Mouse (Mus musculus) cerebellum, adult 2 months (tissue): Measurements from ENCODE around the gene Olfr1256. TPM values are rescaled to one million over a fixed set of nuclear protein-coding genes. Genes with fewer than 3 reads are reported as not detected.

Experiments used
- DNase-seq, 2 experiments: peaks; one replicate each; pipeline ENCODE4 v3.0.0; 2021
- H3K27ac ChIP-seq: fragments of 200-500 bp; 2 replicates; pipeline ENCODE4 v1.5.1; 2012; ENCODE audit warnings: low read length, control low read depth, inconsistent platforms; ENCODE audit not compliant: insufficient read depth
- H3K27me3 ChIP-seq: fragments of 200-500 bp; 2 replicates; pipeline ENCODE4 v1.6.1; 2012; ENCODE audit warnings: inconsistent platforms, mild to moderate bottlenecking, low read length, moderate library complexity; ENCODE audit not compliant: control insufficient read depth, insufficient read depth
- H3K4me1 ChIP-seq: fragments of 200-500 bp; 2 replicates; pipeline ENCODE4 v1.6.1; 2011; ENCODE audit warnings: low read length; ENCODE audit not compliant: control insufficient read depth, insufficient read depth
- H3K4me3 ChIP-seq: fragments of 200-500 bp; replicated peaks from 2 replicates; pipeline ENCODE3; 2011; ENCODE audit warnings: mild to moderate bottlenecking, low read depth, low read length, control low read depth; ENCODE audit not compliant: insufficient read depth
- CTCF ChIP-seq: fragments of 200-500 bp; IDR thresholded peaks from 2 replicates; pipeline ENCODE4 v1.5.1; 2011; ENCODE audit warnings: low read depth, mild to moderate bottlenecking, control low read depth, low read length, moderate library complexity, borderline replicate concordance; ENCODE audit not compliant: insufficient read depth
- POLR2A ChIP-seq: fragments of 200-500 bp; IDR thresholded peaks from 2 replicates; pipeline ENCODE4 v1.6.1; 2011; ENCODE audit warnings: low read length, control low read depth, borderline replicate concordance; ENCODE audit not compliant: insufficient read depth
- WGBS: fragments of 180-500 bp; shearing (Covaris S2); methylation state at CpG from one replicate; pipeline ENCODE4 v1.1.7; 2018; 5-methylcytosine and 5-hydroxymethylcytosine counted together
- polyA plus RNA-seq: library from polyadenylated mRNA; depleted of rRNA; stranded (reverse); fragments of >200 nt; gene quantifications from 2 replicates; pipeline ENCODE4 v1.2.3, GENCODE M21; 2012; rRNA removed

Gene Olfr1256
- polyA plus RNA-seq: not detected in 2 replicates

DNA sequence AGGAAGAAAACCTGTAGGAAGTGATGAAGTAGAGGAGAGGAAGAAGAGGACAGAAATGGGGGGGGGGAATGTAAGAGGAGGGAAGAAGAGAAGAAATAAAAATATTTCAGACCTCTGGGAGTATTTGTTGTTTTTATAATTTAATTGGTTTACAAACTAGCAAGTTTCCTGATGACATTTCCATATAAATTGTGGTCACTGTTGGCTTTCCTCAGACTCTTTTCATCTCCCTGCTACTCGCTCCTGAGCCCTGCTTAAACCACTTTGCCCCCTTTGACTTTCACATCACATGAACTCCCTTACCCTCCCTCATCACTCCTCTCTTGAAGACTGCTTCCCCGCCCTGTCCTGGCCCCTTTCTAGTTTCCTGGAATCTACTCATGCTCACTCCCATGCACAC lies at the start of gene Olfr1256:
Olfr1256 (minus strand) TSS at position 101 of the 400 bp plus-strand sequence.
- Histone ChIP-seq H3K27me3 (no peaks in the 10 kb centered on the region), H3K4me1 (no peaks in the 10 kb centered on the region), H3K4me3 (no peak within 1 kb of the TSS), H3K27ac (no peak within 1 kb of the TSS)
- TF ChIP-seq CTCF (no peak), POLR2A (no peak)
- no peak for DNase-seq
- WGBS: 59% methylated on average over 2 of the region's 2 CpGs

DNA sequence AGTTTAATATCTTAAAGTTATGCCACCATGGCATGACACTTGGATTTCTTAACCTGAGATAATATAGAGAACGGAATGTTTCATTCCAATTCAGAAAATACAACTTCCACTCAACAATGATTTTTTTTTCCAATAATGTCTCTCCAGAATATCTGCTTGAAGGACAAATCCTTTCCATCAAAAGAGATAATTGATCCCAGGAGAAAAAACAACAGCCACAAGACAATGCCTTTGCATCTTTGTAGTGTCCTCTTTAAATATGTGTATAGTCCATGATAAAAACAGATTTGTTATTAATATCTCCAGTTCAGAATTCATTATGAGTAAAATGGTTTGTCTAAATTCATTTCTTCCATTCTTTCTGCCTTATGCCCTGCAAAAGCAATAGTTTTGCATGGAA lies 36.8 kb upstream of the Olfr1256 start, which contains the start of gene Olfr1257:
Olfr1257 (plus strand) TSS at position 301 of the 400 bp plus-strand sequence.
- 93% methylated on average over 1 of the region's 1 CpGs for WGBS
- no peak for DNase-seq
- no peaks in the 10 kb centered on the region for H3K27me3 ChIP-seq
- H3K4me3 ChIP-seq: no peak within 1 kb of the TSS
- no peaks in the 10 kb centered on the region for H3K4me1 ChIP-seq
- H3K27ac ChIP-seq: no peak within 1 kb of the TSS
- TF ChIP-seq CTCF (no peak), POLR2A (no peak)

DNA sequence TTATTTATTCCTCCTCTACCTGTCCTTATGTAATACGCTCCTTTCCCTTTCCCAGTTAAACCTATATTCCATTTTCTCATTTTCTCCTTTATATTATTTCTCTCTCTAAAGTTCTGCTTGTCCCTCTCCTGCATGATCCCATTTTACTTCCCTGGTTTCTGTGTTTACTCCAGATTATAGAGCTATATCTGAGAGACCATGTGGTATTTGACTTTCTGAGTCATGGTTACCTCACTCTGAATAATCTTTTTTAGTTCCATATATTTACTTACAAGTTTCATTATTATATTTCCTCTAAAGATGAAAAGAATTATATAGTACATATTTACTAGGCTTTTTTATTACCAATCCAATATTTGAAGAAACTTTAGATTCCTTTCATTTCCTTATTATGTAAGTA lies 7.9 kb upstream of the Olfr1256 start:
- WGBS: 86% methylated on average over 1 of the region's 1 CpGs
- Histone ChIP-seq H3K4me3 (no peak overlapping the region), H3K4me1 (no peaks in the 10 kb centered on the region), H3K27ac (no peak overlapping the region), H3K27me3 (no peaks in the 10 kb centered on the region)
- DNase-seq: no peak
- TF ChIP-seq CTCF (no peak), POLR2A (no peak)

DNA sequence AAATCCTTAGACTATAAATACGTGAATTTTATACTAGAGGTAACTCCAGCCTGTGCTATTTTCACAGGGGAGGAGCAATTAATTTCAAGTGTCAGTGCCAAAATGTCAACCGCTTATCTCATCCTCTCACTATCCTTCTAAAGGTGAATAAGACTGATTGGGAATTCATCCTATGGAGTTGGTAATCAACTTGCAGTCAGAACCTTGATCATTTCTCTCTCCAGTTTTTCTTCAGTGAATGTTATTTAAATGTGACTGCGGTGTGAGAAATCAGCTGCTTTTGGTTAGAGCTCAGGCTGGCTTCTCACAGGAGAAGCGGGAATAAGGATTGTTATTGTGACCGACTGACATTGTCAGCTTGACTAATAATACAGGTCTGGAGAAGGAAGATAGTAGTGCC lies 6.8 kb upstream of the Olfr1256 start, which contains the start of gene Olfr48:
Olfr48 (minus strand) TSS at position 101 of the 400 bp plus-strand sequence.
- no peak for DNase-seq
- H3K4me1 ChIP-seq: no peaks in the 10 kb centered on the region
- H3K4me3 ChIP-seq: no peak within 1 kb of the TSS
- 88% methylated on average over 5 of the region's 5 CpGs for WGBS
- no peak within 1 kb of the TSS for H3K27ac ChIP-seq
- TF ChIP-seq POLR2A: no peak
- no peak for TF ChIP-seq CTCF
- no peaks in the 10 kb centered on the region for H3K27me3 ChIP-seq

DNA sequence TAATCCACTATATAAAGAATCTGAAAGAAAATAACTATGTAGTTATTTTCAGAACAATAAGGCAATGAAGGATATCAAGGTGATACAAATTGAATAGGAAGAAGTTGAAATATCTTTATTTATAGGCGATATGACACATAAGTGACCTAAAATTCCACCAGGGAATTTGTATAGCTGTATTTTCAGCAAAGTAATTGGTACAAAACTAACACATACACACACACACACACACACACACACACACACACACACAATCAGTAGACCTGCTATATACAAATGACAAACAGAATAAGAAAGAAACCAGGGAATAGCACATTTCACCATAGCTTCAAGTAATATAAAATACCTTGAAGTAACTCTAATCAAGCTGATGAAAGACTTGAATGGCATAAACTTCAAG lies 21.1 kb downstream of the Olfr1256 start:
- WGBS: 79% methylated on average over 1 of the region's 1 CpGs
- TF ChIP-seq POLR2A: no peak
- no peak for TF ChIP-seq CTCF
- no peak for DNase-seq
- no peak overlapping the region for H3K27ac ChIP-seq
- H3K4me1 ChIP-seq: no peaks in the 10 kb centered on the region
- no peaks in the 10 kb centered on the region for H3K27me3 ChIP-seq
- H3K4me3 ChIP-seq: no peak overlapping the region

DNA sequence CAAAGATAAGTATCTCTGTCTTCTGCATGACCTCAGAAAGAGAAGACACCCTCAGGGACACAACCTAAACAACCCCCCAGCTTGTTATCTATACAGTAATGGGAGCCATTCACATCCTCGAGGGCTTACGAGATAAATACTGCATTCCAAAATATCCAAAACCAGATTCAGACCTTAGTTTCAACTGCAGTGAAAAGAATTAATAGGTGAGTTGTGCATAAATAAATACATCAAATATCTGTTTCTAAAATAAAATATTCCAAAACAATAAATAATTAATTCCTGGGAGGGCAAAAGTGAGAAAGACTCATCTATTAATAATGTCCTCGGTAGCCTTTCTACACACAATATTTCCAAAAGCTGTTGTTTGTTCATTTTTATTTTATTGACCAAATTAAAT lies 29.6 kb downstream of the Olfr1256 start, which contains the start of gene Olfr1255:
Olfr1255 (plus strand) TSS at position 301 of the 400 bp plus-strand sequence.
- no peak for DNase-seq
- no peak for TF ChIP-seq POLR2A
- no peak for TF ChIP-seq CTCF
- H3K27ac ChIP-seq: no peak within 1 kb of the TSS
- 90% methylated on average over 3 of the region's 3 CpGs for WGBS
- H3K4me3 ChIP-seq: no peak within 1 kb of the TSS
- no peaks in the 10 kb centered on the region for H3K4me1 ChIP-seq
- no peaks in the 10 kb centered on the region for H3K27me3 ChIP-seq

DNA sequence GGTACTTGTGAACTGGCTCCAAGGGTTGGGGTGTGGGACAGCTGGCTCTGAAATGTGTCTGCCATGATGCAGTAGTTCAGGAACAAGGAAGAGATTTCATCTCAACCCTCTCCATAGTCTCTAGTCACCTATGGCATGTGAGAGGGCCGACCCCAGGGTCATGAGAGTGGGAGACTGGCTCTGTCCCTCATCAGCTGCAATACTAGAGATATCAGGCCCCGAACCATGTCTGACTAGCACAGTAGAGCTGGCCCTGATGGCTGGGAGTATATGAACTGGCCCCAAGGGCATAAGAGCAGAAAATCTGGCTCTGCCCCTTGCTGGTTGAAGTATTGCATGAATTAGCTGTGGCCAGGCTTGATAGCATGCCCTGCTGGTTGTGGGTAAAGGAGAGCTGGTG lies 30.6 kb downstream of the Olfr1256 start:
- H3K4me3 ChIP-seq: no peak overlapping the region
- no peaks in the 10 kb centered on the region for H3K27me3 ChIP-seq
- WGBS: 73% methylated on average over 2 of the region's 2 CpGs
- no peak overlapping the region for H3K27ac ChIP-seq
- no peaks in the 10 kb centered on the region for H3K4me1 ChIP-seq
- TF ChIP-seq CTCF (no peak), POLR2A (no peak)
- DNase-seq: no peak

DNA sequence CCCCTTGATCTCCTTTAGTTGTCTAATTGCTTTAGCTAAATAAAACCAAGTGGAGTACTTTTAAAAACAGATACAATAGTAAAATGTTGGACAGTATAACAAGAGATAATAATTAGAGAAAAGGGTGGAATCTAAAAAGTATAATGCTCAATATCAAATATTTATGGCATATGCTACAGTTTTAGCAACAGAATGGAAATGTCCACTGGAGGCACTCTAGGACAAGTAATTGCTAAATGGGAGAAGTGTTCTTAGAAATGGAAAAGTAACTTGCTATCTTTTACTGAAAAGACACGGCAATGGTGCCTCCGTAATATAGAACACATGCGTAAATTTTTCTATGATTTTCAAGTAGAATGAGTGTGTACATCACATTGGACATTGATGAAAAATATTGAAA lies 41.8 kb downstream of the Olfr1256 start:
- Histone ChIP-seq H3K27me3 (no peaks in the 10 kb centered on the region), H3K4me1 (no peaks in the 10 kb centered on the region), H3K4me3 (no peak overlapping the region), H3K27ac (no peak overlapping the region)
- TF ChIP-seq POLR2A (no peak), CTCF (no peak)
- WGBS: 92% methylated on average over 3 of the region's 3 CpGs
- DNase-seq: no peak
